Mouse (Mus musculus) E14TG2a.4 (cell line): ENCODE data around the gene Atp11a.
A peak's percentile ranks its signal among the peaks of the same experiment; 100 is the strongest.

Experiments
- H3K27me3 ChIP-seq: 2 replicates; pipeline ENCODE4 v1.6.1; 2014; ENCODE audit warnings: low read length, control low read depth; ENCODE audit not compliant: insufficient read depth
- H3K36me3 ChIP-seq: 2 replicates; pipeline ENCODE4 v1.6.1; 2014; ENCODE audit warnings: low read length, control low read depth; ENCODE audit not compliant: insufficient read depth
- H3K4me1 ChIP-seq: replicated peaks from 2 replicates; pipeline ENCODE4 v1.6.1; 2014; ENCODE audit warnings: low read depth, low read length, control low read depth
- H3K4me3 ChIP-seq: replicated peaks from 2 replicates; pipeline ENCODE4 v1.5.1; 2014; ENCODE audit warnings: mild to moderate bottlenecking, low read length
- H3K9me3 ChIP-seq: 2 replicates; pipeline ENCODE4 v1.6.1; 2014; ENCODE audit warnings: low read length, control low read depth
- CTCF ChIP-seq: conservative IDR thresholded peaks from 2 replicates; pipeline ENCODE4 v1.5.1; 2014; ENCODE audit warnings: low read length
- NANOG ChIP-seq: IDR thresholded peaks from 2 replicates; pipeline ENCODE4 v1.6.1; 2014; ENCODE audit warnings: borderline replicate concordance, low read length, mixed read lengths
- POU5F1 ChIP-seq: IDR thresholded peaks from 2 replicates; pipeline ENCODE4 v1.6.1; 2014; ENCODE audit warnings: low read length, borderline replicate concordance

Gene Atp11a

DNA sequence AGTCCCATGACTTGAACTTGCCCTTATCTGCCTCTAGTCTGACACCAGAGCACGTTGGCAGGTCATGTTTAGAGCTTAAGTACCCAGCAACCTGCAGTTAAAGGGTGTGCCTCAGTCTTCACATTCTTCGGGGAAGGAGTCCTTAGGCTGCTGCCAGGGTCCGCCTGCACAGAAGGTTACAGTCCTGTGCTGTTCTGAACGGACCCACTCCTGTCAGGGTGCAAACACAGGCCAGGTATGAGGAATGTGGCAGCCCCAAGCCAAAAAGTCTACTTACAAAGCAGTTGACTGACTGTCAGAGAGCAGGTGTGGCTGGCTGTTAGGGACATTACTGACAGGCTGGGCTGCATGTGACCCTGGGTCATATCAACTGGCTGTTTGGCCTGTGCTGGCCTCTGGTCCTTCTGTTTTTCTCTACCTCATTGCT lies 18.1 kb downstream of the Atp11a start:
- no peaks in the 10 kb centered on the region for H3K9me3 ChIP-seq

DNA sequence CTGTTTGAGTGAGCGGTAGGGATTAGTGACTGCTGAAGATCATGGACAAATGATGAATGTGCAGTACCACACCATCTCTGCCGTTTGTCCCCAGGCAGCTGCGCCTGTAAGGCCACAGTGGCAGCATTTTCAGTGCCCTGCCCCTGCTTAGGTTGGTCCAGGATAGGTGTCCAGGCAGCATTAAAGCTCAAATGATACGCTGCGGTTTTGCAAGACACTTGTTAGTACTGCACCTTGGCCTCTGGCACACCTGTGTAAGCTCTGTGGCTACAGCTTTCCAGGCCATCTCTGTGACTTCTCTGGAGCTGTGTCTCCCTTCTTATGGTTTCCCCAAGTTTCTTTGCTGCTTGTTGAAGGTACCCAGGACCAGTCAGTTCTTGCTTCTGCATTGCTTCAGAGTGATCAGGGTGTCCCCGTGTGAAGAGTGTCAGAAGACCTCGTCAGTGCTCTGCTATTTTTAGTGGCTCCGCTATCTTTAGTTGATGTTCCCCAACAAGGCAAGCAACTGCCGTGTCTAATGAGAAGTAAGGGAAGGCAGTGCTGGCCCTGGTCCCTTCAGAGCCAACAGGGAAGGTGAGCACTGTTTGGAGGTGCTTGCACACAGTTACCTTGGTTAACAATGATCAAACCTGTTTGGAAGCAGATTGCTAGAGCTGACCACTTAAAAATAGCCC lies 18.6 kb downstream of the Atp11a start:
- Histone ChIP-seq H3K9me3 (no peaks in the 10 kb centered on the region), H3K4me3 (no peak overlapping the region), H3K4me1 (peaks cover 25% of the 10 kb centered on the region), H3K36me3 (no peaks in the 10 kb centered on the region), H3K27me3 (no peaks in the 10 kb centered on the region)
- TF ChIP-seq POU5F1 (no peak), NANOG (no peak), CTCF (no peak)

More for the DNA sequence above, 18.1 kb downstream of the Atp11a start:
- TF ChIP-seq NANOG: no peak
- Histone ChIP-seq H3K27me3 (no peaks in the 10 kb centered on the region), H3K36me3 (no peaks in the 10 kb centered on the region), H3K4me3 (no peak overlapping the region), H3K4me1 (peaks cover 25% of the 10 kb centered on the region)

GRCm38 (mm10) chr8:12776166-12776565 lies 19.4 kb downstream of the Atp11a start:
- H3K9me3 ChIP-seq: no peaks in the 10 kb centered on the region
- no peaks in the 10 kb centered on the region for H3K27me3 ChIP-seq
- H3K4me3 ChIP-seq: no peak overlapping the region
- no peaks in the 10 kb centered on the region for H3K36me3 ChIP-seq
- TF ChIP-seq POU5F1 (no peak), CTCF (no peak), NANOG (no peak)
- H3K4me1 ChIP-seq: peaks cover 25% of the 10 kb centered on the region

GRCm38 (mm10) chr8:12777171-12777570 lies 20.4 kb downstream of the Atp11a start:
- TF ChIP-seq NANOG (no peak), CTCF (no peak), POU5F1 (no peak)

GRCm38 (mm10) chr8:12779541-12779940 lies 22.7 kb downstream of the Atp11a start:
- H3K27me3 ChIP-seq: no peaks in the 10 kb centered on the region
- TF ChIP-seq CTCF (no peak), POU5F1 (no peak), NANOG (no peak)
- H3K4me1 ChIP-seq: peaks cover 21% of the 10 kb centered on the region
- no peak overlapping the region for H3K4me3 ChIP-seq
- 0 out of 2 replicates have a peak, but pooled peaks cover 14% of the 10 kb centered on the region for H3K36me3 ChIP-seq
- H3K9me3 ChIP-seq: no peaks in the 10 kb centered on the region

More at GRCm38 (mm10) chr8:12777171-12777570, 20.4 kb downstream of the Atp11a start:
- Histone ChIP-seq H3K27me3 (no peaks in the 10 kb centered on the region), H3K9me3 (no peaks in the 10 kb centered on the region), H3K4me1 (peaks cover 22% of the 10 kb centered on the region), H3K4me3 (no peak overlapping the region), H3K36me3 (no peaks in the 10 kb centered on the region)

DNA sequence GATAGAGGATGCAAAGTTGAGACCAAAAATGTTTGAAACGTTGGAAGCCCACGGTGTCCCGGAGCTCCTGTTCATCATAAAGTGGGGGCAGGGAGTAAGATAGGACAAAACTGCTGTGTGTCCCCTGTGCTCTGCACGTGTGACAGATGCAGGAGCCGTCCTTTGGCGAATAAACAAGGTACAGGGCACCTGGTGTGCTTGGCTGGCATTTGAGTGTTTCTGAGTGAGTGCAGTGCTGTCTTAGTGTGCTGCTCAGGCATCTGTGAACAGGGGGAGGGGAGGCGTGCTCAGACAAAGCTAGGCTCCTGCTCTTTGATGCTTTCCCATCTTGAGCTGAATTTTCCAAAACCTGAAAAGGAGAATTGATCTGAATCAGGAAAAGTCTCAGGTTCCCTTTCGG lies 28.7 kb downstream of the Atp11a start:
- TF ChIP-seq POU5F1 (no peak), NANOG (no peak), CTCF (no peak)
- H3K36me3 ChIP-seq: peaks cover 26% of the 10 kb centered on the region; the same call in 1 of the 2 replicates

GRCm38 (mm10) chr8:12786261-12786957 lies 29.6 kb downstream of the Atp11a start:
- Histone ChIP-seq H3K4me3 (peak overlapping the region; percentile 43), H3K27me3 (no peaks in the 10 kb centered on the region), H3K4me1 (peaks cover 32% of the 10 kb centered on the region), H3K9me3 (no peaks in the 10 kb centered on the region), H3K36me3 (peaks cover 26% of the 10 kb centered on the region; the same call in 1 of the 2 replicates)
- no peak for TF ChIP-seq CTCF
- no peak for TF ChIP-seq POU5F1
- TF ChIP-seq NANOG: no peak

More for the DNA sequence above, 28.7 kb downstream of the Atp11a start:
- H3K9me3 ChIP-seq: no peaks in the 10 kb centered on the region
- peaks cover 26% of the 10 kb centered on the region for H3K4me1 ChIP-seq
- H3K4me3 ChIP-seq: no peak overlapping the region
- no peaks in the 10 kb centered on the region for H3K27me3 ChIP-seq

GRCm38 (mm10) chr8:12786958-12787301 lies 30.1 kb downstream of the Atp11a start:
- TF ChIP-seq POU5F1: no peak
- no peak for TF ChIP-seq NANOG
- TF ChIP-seq CTCF: no peak
- H3K27me3 ChIP-seq: no peaks in the 10 kb centered on the region
- peak overlapping the region; percentile 17 for H3K4me3 ChIP-seq

More at GRCm38 (mm10) chr8:12786958-12787301, 30.1 kb downstream of the Atp11a start:
- H3K9me3 ChIP-seq: no peaks in the 10 kb centered on the region
- H3K4me1 ChIP-seq: peaks cover 33% of the 10 kb centered on the region
- H3K36me3 ChIP-seq: peaks cover 28% of the 10 kb centered on the region; the same call in 1 of the 2 replicates
